Mouse (Mus musculus): ENCODE measurements at regions not wholly inside any gene's neighbourhood (a gene's known extent, or its start where the extent isn't known, plus 50 kb on each side); places are given as distances from the start of the nearest gene placed in this dataset.

DNA sequence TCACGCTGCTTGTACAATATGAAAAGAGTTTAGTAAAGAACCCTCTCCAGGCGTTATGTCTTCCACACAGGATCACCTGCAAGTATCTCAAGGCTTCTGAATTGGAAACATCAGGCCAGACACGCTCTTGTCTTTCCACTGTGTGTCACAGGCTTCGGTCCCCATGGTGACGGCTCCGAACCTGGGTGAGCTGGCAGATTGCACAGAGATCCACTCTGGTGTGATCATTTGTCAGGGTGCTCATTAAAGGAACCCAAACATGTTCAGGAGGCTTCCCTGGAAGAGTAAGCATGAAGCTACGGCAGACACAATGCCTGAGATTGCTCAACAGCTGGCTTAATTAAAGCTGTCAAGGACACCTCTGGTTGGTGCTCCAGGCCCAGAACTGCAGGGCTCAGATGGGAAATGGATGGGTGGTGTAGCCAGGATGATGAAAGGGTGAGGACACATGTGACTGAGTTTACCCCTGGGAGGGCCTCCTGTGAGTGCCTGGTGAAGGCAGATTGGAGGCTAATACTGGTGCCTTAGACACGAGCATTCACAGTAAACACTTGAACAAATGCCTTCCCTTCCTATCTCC is 63.3 kb upstream of the Map1b start:
- Histone ChIP-seq H3K9ac (replicated peaks; ENCODE audit: low read length) (no peak overlapping the region), H3K27ac (no peak overlapping the region), H3K4me2 (ENCODE audit: low read depth, low read length) (no peak overlapping the region), H3K4me1 (ENCODE audit: insufficient read depth, low read length) (no peaks in the 10 kb centered on the region), H3K36me3 (ENCODE audit: insufficient read depth, low read length) (no peaks in the 10 kb centered on the region), H3K4me3 (ENCODE audit: low read length) (no peak overlapping the region), H3K9me3 (ENCODE audit: low read length) (no peaks in the 10 kb centered on the region), H3K27me3 (ENCODE audit: insufficient read depth, low read length) (no peaks in the 10 kb centered on the region)
- ATAC-seq (peak; percentile 74), DNase-seq (ENCODE audit: low spot score) (no peak)
- no peak for TF ChIP-seq CTCF (IDR thresholded peaks at IDR 0.05; ENCODE audit: low read depth)
- WGBS = 54% methylated on average over 8 of the region's 8 CpGs

DNA sequence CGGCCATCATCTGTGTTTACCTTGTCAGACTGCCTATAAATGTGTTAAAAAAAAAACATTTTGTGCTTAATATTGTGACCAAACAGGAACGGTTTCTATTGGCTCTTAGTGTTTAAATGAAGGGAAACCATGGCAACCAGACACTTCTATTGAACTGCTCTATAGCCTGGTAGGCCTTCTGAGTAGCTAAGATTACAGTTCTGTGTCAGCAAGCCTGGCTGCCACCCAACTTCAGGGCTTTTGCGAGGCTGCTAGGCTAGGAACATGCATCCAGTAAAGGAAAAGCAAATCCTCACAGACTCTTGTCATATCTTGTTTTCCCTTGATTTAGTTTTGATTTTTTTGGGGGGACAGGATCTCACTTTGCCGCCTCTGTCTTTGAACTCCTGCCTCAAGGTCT is 61.3 kb upstream of the Map1b start:
- H3K27me3 ChIP-seq (ENCODE audit: insufficient read depth, low read length) = no peaks in the 10 kb centered on the region

DNA sequence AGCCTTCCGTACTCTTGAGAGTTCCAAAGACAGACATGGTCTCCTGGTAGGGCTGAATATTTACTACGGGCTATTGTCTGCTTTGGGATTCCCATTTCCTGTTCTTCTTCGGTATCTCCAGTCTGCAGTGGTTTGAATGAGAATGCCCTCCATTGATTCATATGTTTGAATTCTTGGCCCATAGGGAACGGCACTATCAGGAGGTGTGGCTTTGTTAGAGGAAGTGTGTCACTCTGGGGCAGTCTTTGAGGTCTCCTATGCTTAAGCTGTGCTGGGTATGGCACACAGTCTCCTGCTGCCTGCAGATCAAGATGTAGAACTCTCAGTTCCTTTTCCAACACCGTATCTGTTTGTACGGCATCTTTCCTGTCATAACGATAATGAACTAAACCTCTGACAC is 56.7 kb upstream of the Map1b start:
- no peak for ATAC-seq
- no peak overlapping the region for H3K4me2 ChIP-seq (ENCODE audit: low read depth, low read length)
- DNase-seq (ENCODE audit: low spot score) = no peak
- H3K27me3 ChIP-seq (ENCODE audit: insufficient read depth, low read length) = no peaks in the 10 kb centered on the region
- no peak for TF ChIP-seq CTCF (IDR thresholded peaks at IDR 0.05; ENCODE audit: low read depth)
- H3K4me3 ChIP-seq (ENCODE audit: low read length) = no peak overlapping the region
- H3K4me1 ChIP-seq (ENCODE audit: insufficient read depth, low read length) = no peaks in the 10 kb centered on the region
- H3K9ac ChIP-seq (replicated peaks; ENCODE audit: low read length) = no peak overlapping the region
- H3K27ac ChIP-seq = no peak overlapping the region
- WGBS = 88% methylated on average over 7 of the region's 7 CpGs
- H3K36me3 ChIP-seq (ENCODE audit: insufficient read depth, low read length) = no peaks in the 10 kb centered on the region
- H3K9me3 ChIP-seq (ENCODE audit: low read length) = no peaks in the 10 kb centered on the region

More for the DNA sequence above, 61.3 kb upstream of the Map1b start:
- H3K4me1 ChIP-seq (ENCODE audit: insufficient read depth, low read length) = no peaks in the 10 kb centered on the region
- DNase-seq (ENCODE audit: low spot score) = peak; percentile 48
- no peak overlapping the region for H3K9ac ChIP-seq (replicated peaks; ENCODE audit: low read length)
- H3K9me3 ChIP-seq (ENCODE audit: low read length) = no peaks in the 10 kb centered on the region
- no peaks in the 10 kb centered on the region for H3K36me3 ChIP-seq (ENCODE audit: insufficient read depth, low read length)
- no peak overlapping the region for H3K4me2 ChIP-seq (ENCODE audit: low read depth, low read length)
- TF ChIP-seq CTCF (IDR thresholded peaks at IDR 0.05; ENCODE audit: low read depth) = no peak
- no peak overlapping the region for H3K27ac ChIP-seq
- ATAC-seq = 0 out of 2 replicates have a peak, but pooled peaks have one; percentile 53
- H3K4me3 ChIP-seq (ENCODE audit: low read length) = no peak overlapping the region
- WGBS = 47% methylated on average over 4 of the region's 4 CpGs

DNA sequence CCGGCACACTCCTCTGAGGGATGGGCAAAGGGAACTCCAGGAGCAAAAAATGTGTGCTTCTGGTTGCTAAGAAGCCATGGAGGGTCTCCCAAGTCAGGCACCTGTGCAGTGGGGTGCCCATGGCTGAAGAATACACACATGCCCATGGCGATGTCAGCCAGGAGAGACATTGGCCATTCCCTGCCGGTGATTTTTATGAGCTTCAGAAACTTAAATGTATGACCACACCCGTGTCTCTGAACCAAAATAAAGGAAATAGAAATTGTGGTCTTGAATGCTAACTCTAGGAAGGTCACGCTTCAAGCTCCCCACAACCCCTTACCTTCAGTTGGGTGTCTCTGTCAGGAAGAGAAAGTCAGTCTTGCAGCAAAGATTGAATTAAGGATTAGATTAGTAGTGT is 56.0 kb upstream of the Map1b start:
- Histone ChIP-seq H3K4me2 (ENCODE audit: low read depth, low read length) (no peak overlapping the region), H3K9ac (replicated peaks; ENCODE audit: low read length) (no peak overlapping the region), H3K27me3 (ENCODE audit: insufficient read depth, low read length) (no peaks in the 10 kb centered on the region), H3K4me1 (ENCODE audit: insufficient read depth, low read length) (no peaks in the 10 kb centered on the region), H3K9me3 (ENCODE audit: low read length) (no peaks in the 10 kb centered on the region), H3K36me3 (ENCODE audit: insufficient read depth, low read length) (no peaks in the 10 kb centered on the region), H3K27ac (no peak overlapping the region), H3K4me3 (ENCODE audit: low read length) (no peak overlapping the region)
- WGBS = 83% methylated on average over 5 of the region's 5 CpGs
- ATAC-seq (no peak), DNase-seq (ENCODE audit: low spot score) (no peak)
- no peak for TF ChIP-seq CTCF (IDR thresholded peaks at IDR 0.05; ENCODE audit: low read depth)

All from hindbrain, postnatal 0 days (tissue).